Mouse (Mus musculus) frontal cortex, adult (tissue): ENCODE data around the gene Fhad1.
"Not testable (repeated sequence)": the region's sequence is repeated elsewhere in the genome, so short reads cannot be mapped to it uniquely, and the experiment has no call there.

Source experiments
- ATAC-seq: cut with Nextera tagmentation; 2 replicates; pipeline ENCODE4 v1.9.2; 2017; ENCODE audit warnings: mild to moderate bottlenecking, moderate library complexity, mixed read lengths; ENCODE audit not compliant: low TSS enrichment

The Fhad1 gene

GRCm38 (mm10) chr4:142044452-142044851 lies 29.6 kb upstream of the Fhad1 start:
- ATAC-seq, result no peak

- ATAC-seq, result no peak
These were observed 24.9 kb upstream of the Fhad1 start for GRCm38 (mm10) chr4:142039662-142040353.

GRCm38 (mm10) chr4:142037897-142038296 lies 23.0 kb upstream of the Fhad1 start:
- ATAC-seq, result no peak

GRCm38 (mm10) chr4:142028533-142028932 lies 13.7 kb upstream of the Fhad1 start:
- no peak for ATAC-seq

- ATAC-seq, result no peak
These were observed 12.1 kb upstream of the Fhad1 start for GRCm38 (mm10) chr4:142026965-142027364.

GRCm38 (mm10) chr4:142024536-142024935 lies 9.7 kb upstream of the Fhad1 start:
- ATAC-seq, result no peak

GRCm38 (mm10) chr4:142023166-142023565 lies 8.3 kb upstream of the Fhad1 start:
- no peak for ATAC-seq

GRCm38 (mm10) chr4:142017686-142018085 lies 2.8 kb upstream of the Fhad1 start:
- ATAC-seq, result no peak

GRCm38 (mm10) chr4:142011236-142011635 lies 3.6 kb downstream of the Fhad1 start:
- no peak for ATAC-seq

- no peak for ATAC-seq
These were observed 4.4 kb downstream of the Fhad1 start for GRCm38 (mm10) chr4:142010441-142010840.

GRCm38 (mm10) chr4:142008206-142008605 lies 6.7 kb downstream of the Fhad1 start:
- ATAC-seq, result no peak

- ATAC-seq, result no peak
These were observed 14.3 kb downstream of the Fhad1 start for GRCm38 (mm10) chr4:142000581-142000980.

GRCm38 (mm10) chr4:141999494-142000074 lies 15.3 kb downstream of the Fhad1 start:
- ATAC-seq, result no peak

- no peak for ATAC-seq
These were observed 16.5 kb downstream of the Fhad1 start for GRCm38 (mm10) chr4:141998282-141998821.

- ATAC-seq, result no peak
These were observed 18.0 kb downstream of the Fhad1 start for GRCm38 (mm10) chr4:141996880-141997279.

- no peak for ATAC-seq
These were observed 18.8 kb downstream of the Fhad1 start for GRCm38 (mm10) chr4:141996086-141996485.

- not testable (repeated sequence) for ATAC-seq
These were observed 20.8 kb downstream of the Fhad1 start for GRCm38 (mm10) chr4:141994062-141994471.

GRCm38 (mm10) chr4:141993347-141994061 lies 21.4 kb downstream of the Fhad1 start:
- no peak for ATAC-seq

- no peak for ATAC-seq
These were observed 22.2 kb downstream of the Fhad1 start for GRCm38 (mm10) chr4:141992530-141993204.

GRCm38 (mm10) chr4:141988178-141988577 lies 26.7 kb downstream of the Fhad1 start:
- ATAC-seq, result no peak

- ATAC-seq, result no peak
These were observed 31.2 kb downstream of the Fhad1 start for GRCm38 (mm10) chr4:141983689-141984088.

- ATAC-seq, result no peak
These were observed 33.4 kb downstream of the Fhad1 start for GRCm38 (mm10) chr4:141981475-141981874.
